Mouse (Mus musculus): Measurements from ENCODE around the gene Slc13a2.

DNA sequence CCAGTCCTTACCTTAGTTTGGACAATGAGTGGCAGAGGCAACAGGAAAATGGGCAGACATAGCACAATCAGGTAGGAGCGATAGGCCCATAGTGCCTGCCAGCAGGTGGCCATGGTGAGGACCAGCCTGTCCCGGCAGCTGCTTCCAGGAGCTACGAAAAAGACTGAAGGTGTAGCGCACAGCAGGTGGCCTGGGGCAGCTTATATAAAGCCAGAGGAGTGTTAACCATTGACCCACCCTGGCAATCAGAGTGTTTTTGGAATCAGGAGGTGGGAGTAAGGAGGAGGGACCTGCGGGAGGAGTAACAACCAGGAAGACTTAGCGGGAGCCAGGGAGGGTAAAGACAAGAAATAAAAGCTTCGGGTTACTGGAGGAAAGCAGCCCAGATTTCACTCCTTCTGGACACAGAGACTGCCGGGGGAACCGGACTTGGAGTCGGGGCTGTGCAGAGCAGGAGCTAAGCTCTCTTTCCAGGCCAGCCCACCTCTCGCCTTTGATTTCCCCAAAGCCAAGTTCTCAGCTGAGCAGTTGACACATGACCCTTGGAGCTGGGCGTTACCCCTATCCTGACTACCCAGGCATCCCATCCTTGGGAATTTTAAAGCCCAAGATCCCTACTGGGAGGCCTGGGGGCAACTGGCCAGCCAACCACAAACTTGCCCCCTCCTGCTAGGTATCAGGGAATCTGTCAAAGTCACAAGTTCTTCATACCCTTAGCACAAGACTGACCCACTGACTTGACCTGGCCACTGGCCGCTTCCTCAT lies at the start of gene Slc13a2:
- TF ChIP-seq POLR2A (IDR thresholded peaks at IDR 0.05; ENCODE audit: insufficient read depth, low read length) (no peak), CTCF (IDR thresholded peaks at IDR 0.05; ENCODE audit: low read depth, low read length) (peak; percentile 4), EP300 (IDR thresholded peaks at IDR 0.05; ENCODE audit: insufficient read depth, low read depth, low read length) (no peak)

Data from ES-Bruce4 (cell line).